Mouse (Mus musculus): ENCODE data around the gene Bcl10.

DNA sequence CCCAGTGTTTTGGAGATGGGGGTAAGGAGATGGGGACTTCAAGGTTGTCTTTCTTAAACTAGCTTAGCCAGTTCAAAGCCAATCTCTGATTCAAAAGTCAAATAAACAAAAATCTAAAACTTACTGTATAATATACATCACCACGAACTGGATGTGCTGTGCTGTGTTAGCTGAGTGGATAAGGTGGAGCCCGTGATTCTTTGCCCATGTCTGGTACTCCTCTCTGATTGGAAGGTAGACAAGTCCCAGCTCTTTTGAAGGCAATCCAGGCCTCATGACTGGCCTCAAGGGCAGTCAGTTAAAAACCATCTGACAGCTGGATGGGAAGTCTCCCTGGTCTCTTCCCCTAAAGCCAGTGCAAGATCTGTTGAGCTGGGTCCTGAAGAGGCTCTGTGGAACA is 30.8 kb downstream of the Bcl10 start:
- TF ChIP-seq POLR2A (IDR thresholded peaks at IDR 0.05; ENCODE audit: borderline replicate concordance, extremely low read depth, low read depth, low read length) (no peak), CTCF (IDR thresholded peaks at IDR 0.05; ENCODE audit: insufficient read depth, low read length) (no peak)

Measured in lung, adult 2 months (tissue).